Mouse (Mus musculus) right cerebral cortex, adult 18-20 months (tissue): ENCODE measurements around the gene Gm43552.
"Not testable (repeated sequence)": the region's sequence is repeated elsewhere in the genome, so short reads cannot be mapped to it uniquely, and the experiment has no call there.

ENCODE experiments used
- DNase-seq: peaks from one replicate; pipeline ENCODE4 v3.0.0; 2022; ENCODE audit warnings: mixed read lengths

Gene Gm43552

DNA sequence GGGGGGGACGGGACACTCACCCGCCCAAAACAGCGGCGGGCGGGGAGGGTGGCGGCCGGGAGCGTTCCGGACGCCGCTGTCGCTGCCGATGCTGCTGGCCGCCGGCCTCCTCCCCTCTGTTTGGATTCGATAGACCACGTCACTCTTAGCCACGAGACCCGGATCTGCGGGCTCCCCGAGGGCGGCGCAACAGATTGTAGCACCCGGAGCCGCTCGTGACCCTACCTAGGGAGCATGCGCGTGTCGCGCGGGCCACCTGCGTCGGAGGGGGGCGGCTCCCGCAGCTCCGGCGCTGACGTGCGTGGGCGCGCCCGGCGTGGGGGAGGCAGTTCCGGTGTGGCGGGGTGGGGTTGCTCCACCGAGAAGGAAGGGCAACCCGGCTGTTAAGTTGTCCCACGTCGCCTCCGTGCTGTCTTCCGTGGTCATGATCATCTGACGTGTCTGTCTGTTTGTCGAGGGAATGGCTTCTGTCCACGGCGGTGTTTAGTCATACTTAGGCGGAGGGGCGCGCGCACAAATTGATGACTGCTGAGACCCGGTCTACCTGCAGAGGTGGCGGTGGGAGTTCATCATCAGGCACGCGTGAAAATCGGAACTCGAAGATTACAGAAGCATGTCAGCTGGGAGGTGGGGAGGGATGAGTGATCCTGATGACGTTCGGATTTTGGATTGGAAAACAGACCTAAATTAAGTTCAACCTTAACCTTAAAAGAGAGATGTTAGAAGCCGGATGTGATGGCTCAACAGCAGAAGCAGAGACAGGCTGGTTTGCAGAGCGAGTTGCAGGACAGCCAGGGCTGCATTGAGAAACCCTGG lies at the start of gene Gm43552:
Gm43552 (minus strand) TSS at position 118 of the 816 bp plus-strand sequence.
- peak; percentile 97 for DNase-seq

DNA sequence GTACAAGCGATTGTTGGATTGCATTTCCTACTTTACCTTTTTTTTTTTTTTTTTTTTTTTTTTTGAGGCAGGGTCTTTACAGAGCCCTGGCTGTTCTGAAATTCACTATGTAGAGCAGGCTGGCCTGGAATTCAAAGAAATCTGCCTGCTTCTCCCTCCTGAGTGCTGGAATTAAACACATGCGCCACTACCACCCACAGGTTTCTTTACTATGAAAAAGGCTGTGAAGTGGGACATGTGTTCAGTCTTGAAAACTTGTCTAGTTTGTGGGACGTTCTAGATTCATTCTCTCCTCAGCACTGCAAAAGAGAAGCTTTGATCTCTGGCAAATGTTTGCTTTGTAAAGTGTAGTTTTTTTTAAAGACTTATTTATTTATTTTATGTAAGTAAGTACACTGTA lies 49.3 kb upstream of the Gm43552 start:
- peak; percentile 36 for DNase-seq

GRCm38 (mm10) chr5:65539786-65540185 lies 47.2 kb upstream of the Gm43552 start:
- DNase-seq = no peak

- no peak for DNase-seq
Observed at GRCm38 (mm10) chr5:65538829-65539228, 46.2 kb upstream of the Gm43552 start.

DNA sequence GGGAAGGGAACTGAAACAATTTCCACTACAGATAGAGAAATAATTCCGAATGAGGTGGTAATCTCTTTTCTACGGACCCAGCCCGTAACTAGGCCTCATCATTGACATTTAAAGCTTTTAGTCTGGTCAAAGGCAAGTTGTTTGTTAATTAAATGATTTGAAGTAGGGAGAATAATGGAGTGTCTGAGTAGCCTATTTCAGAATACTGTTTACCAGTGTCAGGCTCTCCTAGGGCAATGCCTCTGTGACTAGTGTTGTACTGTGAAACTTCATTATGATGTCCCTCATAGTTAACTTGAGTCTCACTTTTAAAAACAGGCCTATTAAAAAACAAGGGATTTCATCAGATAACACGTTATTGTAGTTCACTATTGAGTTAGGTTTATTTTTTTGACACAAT lies 45.5 kb upstream of the Gm43552 start:
- DNase-seq = no peak

DNA sequence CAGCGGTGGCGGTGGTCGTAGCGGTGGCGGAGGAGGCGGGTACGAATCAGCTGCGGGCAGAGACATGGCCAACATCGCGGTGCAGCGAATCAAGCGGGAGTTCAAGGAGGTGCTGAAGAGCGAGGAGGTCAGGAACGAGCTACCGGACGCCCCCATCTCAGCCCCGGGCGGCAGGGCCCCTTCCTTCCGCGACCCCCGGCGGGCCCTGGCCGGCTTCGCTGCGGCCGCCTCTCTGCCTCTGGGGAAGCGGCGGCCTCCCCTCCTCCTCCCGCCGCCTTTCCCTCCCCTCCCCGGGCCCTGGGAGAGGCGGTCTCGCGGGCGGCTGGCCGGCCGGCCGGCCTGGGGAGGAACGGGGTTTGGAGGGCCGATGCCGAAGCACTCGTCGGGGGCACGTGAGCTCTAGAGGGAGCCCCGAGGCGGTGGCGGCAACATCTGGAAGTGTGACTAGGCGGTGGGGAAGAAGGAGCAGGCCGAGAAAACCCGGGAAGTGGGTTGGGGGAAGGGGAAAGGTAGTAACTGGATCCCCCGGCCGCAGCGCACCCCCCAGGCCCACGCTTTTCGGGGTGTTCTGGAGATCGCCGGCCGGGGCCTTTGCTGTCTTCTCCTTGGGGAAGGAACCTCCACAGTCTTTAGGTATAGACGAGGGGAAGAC lies 44.9 kb upstream of the Gm43552 start:
- DNase-seq = peak; percentile 20

GRCm38 (mm10) chr5:65536751-65537419 lies 44.3 kb upstream of the Gm43552 start, which contains the start of the genes Smim14 and Ube2k:
Gene Smim14, minus strand, starts transcription at chr5:65537184.
Gene Ube2k, plus strand, starts transcription at chr5:65537233.
- peak; percentile 95 for DNase-seq

DNA sequence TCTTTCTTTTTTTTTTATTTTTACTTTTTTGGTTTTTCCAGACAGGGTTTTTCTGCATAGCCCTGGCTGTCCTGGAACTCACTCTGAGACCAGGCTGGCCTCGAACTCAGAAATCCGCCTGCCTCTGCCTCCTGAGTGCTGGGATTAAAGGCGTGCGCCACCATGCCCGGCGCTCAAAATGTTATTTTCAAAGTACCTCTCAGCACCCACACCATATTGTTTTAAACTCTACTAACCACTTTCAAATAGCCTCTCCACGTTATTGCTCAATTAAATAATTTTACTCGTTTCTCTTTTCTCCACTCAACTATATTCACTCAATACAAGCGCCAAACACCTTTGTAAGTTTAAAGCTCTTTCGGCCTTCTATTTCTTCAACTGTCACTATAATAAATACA lies 43.4 kb upstream of the Gm43552 start:
- DNase-seq = not testable (repeated sequence)

GRCm38 (mm10) chr5:65535457-65536067 lies 42.9 kb upstream of the Gm43552 start:
- DNase-seq = peak; percentile 5

DNA sequence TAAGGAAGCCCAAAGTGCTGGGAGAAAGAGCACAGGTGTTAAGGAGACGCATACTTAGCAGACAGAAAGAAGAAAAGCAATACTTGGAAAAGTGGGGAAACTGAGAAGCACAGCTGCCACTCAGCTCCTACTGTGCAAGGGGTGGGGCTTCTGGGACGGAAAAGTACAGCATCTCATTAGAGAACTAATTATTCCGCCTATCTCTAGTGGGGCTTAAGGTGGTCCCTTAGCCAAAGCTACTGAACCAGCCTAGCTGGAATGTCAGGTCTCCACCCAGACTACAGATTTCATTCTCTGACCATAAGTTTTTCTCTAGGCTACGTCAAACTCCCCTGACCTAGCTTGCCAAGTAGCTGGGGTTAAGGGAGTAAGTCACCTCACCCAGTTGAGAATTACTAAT lies 41.9 kb upstream of the Gm43552 start:
- no peak for DNase-seq

GRCm38 (mm10) chr5:65531283-65531682 lies 38.6 kb upstream of the Gm43552 start:
- no peak for DNase-seq

DNA sequence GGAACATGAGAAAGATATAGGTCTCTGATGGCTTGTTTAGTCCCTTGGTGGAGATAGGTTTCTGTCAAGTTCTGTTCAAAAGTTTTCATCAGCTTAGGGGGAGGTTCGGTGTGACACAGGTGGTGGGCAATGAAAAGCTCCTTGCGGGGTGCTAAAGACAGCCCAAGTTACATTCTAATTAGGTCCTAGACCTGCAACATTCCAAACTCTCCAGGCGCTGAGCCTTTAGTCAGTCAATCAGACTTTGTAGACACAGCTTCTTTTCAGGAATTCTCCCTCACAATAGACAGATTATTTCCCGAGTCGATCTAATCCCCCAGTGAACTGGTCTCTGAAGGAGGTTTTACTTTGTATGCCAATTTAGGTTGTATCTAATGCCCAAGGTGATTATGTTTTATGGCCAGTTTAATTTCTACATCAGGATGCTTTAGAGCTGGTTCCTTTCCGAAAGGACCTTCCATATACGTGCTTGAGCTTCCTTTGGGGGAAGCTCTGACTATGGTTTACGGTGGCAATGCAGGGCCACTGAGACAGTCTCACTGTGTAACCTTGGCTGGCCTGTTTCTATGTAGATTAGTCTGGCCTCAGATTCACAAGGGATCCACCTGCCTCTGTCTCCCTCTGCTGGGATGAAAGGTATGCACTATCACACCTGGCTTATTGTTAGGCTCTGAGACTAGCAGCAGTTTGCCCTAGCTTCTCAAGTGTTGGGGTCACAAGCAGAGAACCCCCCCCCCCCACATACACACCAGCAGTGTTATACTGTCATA lies 33.2 kb upstream of the Gm43552 start:
- no peak for DNase-seq

DNA sequence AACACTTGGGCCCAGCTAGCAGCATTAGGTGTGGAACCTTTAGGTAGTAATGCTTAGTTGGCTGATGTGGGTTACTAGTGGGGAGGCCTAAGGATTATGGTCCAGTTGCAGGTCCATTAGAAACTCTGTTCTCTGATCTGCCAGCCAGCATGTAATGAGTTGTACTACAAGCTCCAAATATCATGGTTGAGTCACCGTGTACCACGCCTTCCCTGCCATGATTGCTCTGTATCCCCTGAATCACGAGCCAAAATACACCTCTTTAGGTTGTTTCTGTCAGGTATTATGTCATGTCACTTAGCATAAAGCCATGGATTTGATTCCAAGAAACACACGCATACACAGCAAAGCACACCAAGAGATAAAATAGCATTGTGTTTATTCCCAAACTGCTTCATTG lies 32.2 kb upstream of the Gm43552 start:
- DNase-seq = no peak

- DNase-seq = no peak
Observed at GRCm38 (mm10) chr5:65521803-65522202, 29.2 kb upstream of the Gm43552 start.

DNA sequence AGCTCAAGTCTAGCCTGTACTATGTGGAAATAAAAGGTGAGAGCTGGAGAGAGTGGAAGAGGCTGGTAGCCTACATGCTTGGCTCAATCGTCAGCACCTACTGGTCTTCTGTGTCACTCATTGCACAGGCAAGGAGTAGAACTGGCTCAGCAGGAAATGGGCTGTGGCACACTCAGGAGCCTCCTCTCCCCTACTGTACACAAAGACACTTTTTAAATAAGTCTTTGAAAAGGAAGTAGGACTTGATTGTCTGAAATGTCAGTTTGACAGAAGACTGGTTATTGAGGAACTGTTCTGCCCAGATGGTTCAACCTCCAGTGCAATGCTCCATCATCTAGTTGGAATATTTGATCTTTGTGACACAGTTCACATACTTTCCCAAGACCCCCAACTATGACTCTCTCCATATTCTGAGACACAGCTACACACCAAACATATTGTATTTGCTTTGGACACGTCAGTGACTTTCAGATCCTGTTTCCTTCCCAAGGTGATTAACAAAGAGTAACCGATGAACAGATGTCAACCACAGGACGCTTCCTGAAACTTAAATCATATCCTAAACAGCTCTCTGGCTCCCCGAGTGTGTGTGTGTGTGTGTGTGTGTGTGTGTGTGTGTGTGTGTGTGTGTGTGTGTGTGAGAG lies 22.1 kb upstream of the Gm43552 start:
- no peak for DNase-seq

DNA sequence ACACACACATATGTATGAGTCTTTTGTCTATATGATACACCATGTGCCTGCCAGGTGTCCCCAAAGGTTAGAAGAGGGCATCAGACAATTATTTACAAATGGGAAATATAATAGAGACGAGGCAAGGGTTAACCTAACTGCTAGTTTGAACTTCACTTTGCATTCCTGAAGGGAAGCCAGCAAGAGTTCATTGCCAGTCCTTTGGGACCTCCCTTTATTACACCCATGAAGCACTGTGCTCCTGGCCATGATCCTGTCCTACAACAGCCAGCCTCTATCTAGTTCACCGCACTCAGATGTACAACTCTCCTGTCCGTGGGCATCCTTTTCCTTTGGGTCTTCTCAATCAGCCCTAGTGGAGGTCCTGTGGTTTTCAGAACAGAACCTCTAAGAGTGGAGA lies 20.9 kb upstream of the Gm43552 start:
- DNase-seq = no peak

DNA sequence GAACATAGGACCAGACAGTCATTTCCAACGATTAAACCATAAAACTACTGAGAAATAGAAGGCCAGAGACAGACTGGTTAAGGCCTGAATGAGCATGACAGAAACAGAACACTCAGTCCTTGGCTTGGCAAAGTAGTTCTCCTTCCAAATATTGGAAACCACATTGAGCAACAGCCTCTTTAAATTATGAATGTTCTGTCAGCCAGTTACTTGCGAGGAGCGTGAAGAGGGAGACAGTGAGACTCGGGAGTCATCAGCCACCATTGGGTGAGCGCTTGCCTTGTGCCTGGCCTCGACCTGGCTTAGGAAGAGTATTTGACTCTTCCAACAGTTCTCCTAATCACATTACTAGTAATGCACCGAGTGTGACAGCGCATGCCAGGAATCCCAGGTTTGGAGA lies 15.8 kb upstream of the Gm43552 start:
- no peak for DNase-seq

GRCm38 (mm10) chr5:65505786-65506185 lies 13.2 kb upstream of the Gm43552 start:
- DNase-seq = no peak

- DNase-seq = no peak
Observed at GRCm38 (mm10) chr5:65501407-65501806, 8.8 kb upstream of the Gm43552 start.

GRCm38 (mm10) chr5:65500231-65500630 lies 7.6 kb upstream of the Gm43552 start:
- no peak for DNase-seq

GRCm38 (mm10) chr5:65491767-65492715 lies 592 bp downstream of the Gm43552 start:
- DNase-seq = peak; percentile 67
